Mouse (Mus musculus) hindbrain, embryonic 12.5 days (tissue): ENCODE data around the gene Gpr12. TPM values are rescaled to one million over a fixed set of nuclear protein-coding genes. Genes with fewer than 3 reads are reported as not detected.
"Not testable (repeated sequence)": the region's sequence is repeated elsewhere in the genome, so short reads cannot be mapped to it uniquely, and the experiment has no call there.

Source experiments
- ATAC-seq: fragments of 200-750 bp; cut with Nextera tagmentation; 2 replicates; pipeline ENCODE4 v1.8.0; 2017; ENCODE audit warnings: moderate TSS enrichment; ENCODE audit not compliant: low FRiP score
- H3K27ac ChIP-seq: fragments of 300-500 bp; sonication (generic); 2 replicates; pipeline ENCODE4 v1.5.1; 2016; ENCODE audit warnings: mild to moderate bottlenecking
- H3K27me3 ChIP-seq: fragments of 300-500 bp; sonication (generic); 2 replicates; pipeline ENCODE4 v1.6.1; 2016; ENCODE audit warnings: mild to moderate bottlenecking
- H3K36me3 ChIP-seq: fragments of 300-500 bp; sonication (generic); 2 replicates; pipeline ENCODE4 v1.6.1; 2016; ENCODE audit warnings: mild to moderate bottlenecking
- H3K4me1 ChIP-seq: fragments of 300-500 bp; sonication (generic); 2 replicates; pipeline ENCODE4 v1.6.1; 2016
- H3K4me2 ChIP-seq: fragments of 300-500 bp; sonication (generic); replicated peaks from 2 replicates; pipeline ENCODE4 v1.6.1; 2016; ENCODE audit warnings: mild to moderate bottlenecking
- H3K4me3 ChIP-seq: fragments of 300-500 bp; sonication (generic); 2 replicates; pipeline ENCODE4 v1.5.1; 2016; ENCODE audit warnings: mild to moderate bottlenecking
- H3K9ac ChIP-seq: fragments of 300-500 bp; sonication (generic); 2 replicates; pipeline ENCODE4 v1.6.1; 2016; ENCODE audit warnings: mild to moderate bottlenecking, moderate library complexity
- H3K9me3 ChIP-seq: fragments of 300-500 bp; sonication (generic); replicated peaks from 2 replicates; pipeline ENCODE4 v1.6.1; 2016; ENCODE audit warnings: mild to moderate bottlenecking
- WGBS: fragments of 180-500 bp; shearing (Covaris S2); methylation state at CpG from one replicate; pipeline ENCODE4 v1.1.7; 2016; 5-methylcytosine and 5-hydroxymethylcytosine counted together
- polyA plus RNA-seq: library from polyadenylated mRNA; unstranded; fragments of >200 nt; fragmentation: Nextera tagmentation; extraction: Ambion mirVana; gene quantifications from 2 replicates; pipeline ENCODE4 v1.2.1, GENCODE M21; 2016

Gpr12 gene
- polyA plus RNA-seq, 1 experiment from 2014 or later = 0.77 TPM

DNA sequence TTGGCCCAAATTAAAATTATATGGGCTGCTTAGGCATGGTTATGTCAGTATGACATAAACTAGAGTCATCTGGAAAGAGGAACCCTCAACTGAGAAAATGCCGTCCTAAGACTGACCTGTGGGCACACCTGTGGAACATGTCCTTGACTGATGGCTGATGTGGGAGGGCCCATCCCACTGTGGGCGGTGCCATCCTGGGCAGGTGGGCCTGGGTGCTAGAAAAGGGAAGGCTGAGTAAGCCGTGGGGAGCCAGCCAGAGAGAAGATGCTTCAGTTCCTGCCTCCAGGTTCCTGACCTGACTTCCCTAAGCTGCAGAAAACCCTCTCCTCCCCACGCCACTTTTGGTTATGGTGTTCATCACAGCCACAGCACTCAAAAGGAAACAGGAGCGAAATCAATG, 21.2 kb upstream of the Gpr12 start:
- Histone ChIP-seq H3K9me3 (no peaks in the 10 kb centered on the region), H3K27ac (no peak overlapping the region), H3K4me3 (no peak overlapping the region), H3K4me2 (no peak overlapping the region), H3K27me3 (no peaks in the 10 kb centered on the region), H3K36me3 (no peaks in the 10 kb centered on the region), H3K9ac (no peak overlapping the region), H3K4me1 (no peaks in the 10 kb centered on the region)
- ATAC-seq = no peak
- WGBS = 82% methylated on average over 5 of the region's 5 CpGs

DNA sequence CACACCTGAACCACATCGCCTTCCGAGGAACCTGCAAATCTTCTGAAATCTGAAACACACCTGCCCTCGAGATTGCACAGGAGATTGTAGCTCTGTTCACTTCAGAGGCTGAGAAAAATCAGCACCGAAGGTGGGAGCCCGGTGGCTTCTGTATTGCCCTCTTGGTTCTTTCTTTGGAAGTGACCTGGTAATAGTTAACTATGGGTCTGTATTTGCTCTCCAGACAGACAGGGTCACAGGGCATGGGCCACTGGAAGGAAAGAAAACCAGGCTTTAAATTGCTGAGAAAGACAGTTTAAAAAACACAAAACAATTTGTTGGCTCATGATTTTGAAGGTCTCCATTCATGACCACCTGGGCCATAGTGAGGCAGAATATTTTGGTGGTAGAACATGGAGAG, 14.9 kb upstream of the Gpr12 start:
- 85% methylated on average over 5 of the region's 5 CpGs for WGBS
- Histone ChIP-seq H3K27ac (no peak overlapping the region), H3K36me3 (no peaks in the 10 kb centered on the region), H3K9ac (no peak overlapping the region), H3K9me3 (no peaks in the 10 kb centered on the region), H3K27me3 (0 out of 2 replicates have a peak, but pooled peaks cover 9% of the 10 kb centered on the region), H3K4me1 (no peaks in the 10 kb centered on the region), H3K4me2 (no peak overlapping the region), H3K4me3 (no peak overlapping the region)
- ATAC-seq = no peak

- ATAC-seq, H3K4me1 ChIP-seq, H3K4me2 ChIP-seq, H3K9ac ChIP-seq, H3K9me3 ChIP-seq, H3K4me3 ChIP-seq, H3K27ac ChIP-seq, H3K36me3 ChIP-seq: not testable (repeated sequence)
- 90% methylated on average over 7 of the region's 7 CpGs for WGBS
- 0 out of 2 replicates have a peak, but pooled peaks cover 14% of the 10 kb centered on the region for H3K27me3 ChIP-seq
These were observed 14.2 kb upstream of the Gpr12 start for GRCm38 (mm10) chr5:146599216-146599615.

GRCm38 (mm10) chr5:146598215-146599119, 13.4 kb upstream of the Gpr12 start:
- Histone ChIP-seq H3K9ac (no peak overlapping the region), H3K27me3 (0 out of 2 replicates have a peak, but pooled peaks cover 19% of the 10 kb centered on the region), H3K4me3 (no peak overlapping the region), H3K4me2 (no peak overlapping the region), H3K9me3 (no peaks in the 10 kb centered on the region; the same call in 1 of the 2 replicates), H3K4me1 (no peaks in the 10 kb centered on the region), H3K36me3 (no peaks in the 10 kb centered on the region), H3K27ac (no peak overlapping the region)
- no peak for ATAC-seq
- WGBS = 88% methylated on average over 27 of the region's 27 CpGs

DNA sequence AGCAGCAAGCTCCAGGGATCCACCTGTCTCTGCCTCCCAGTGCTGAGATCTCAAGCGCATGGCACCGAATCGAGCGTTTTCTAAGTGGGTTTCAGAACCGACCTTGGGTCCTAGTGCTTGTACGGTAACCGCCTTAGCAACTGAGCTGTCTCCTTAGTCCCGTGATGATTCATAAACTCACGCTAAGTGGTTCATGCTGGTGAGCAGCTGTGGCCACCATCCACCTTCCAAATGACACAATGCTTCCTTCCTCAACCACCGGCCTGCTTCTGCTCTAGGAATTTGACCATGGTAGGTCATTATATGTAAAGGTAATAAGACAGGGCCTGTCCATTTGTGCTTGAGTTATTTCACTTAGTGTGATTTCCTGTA, 12.4 kb upstream of the Gpr12 start:
- H3K27me3 ChIP-seq = 0 out of 2 replicates have a peak, but pooled peaks cover 19% of the 10 kb centered on the region
- no peak overlapping the region for H3K4me2 ChIP-seq
- H3K36me3 ChIP-seq = no peaks in the 10 kb centered on the region
- no peak for ATAC-seq
- H3K9ac ChIP-seq = no peak overlapping the region
- no peaks in the 10 kb centered on the region; the same call in 1 of the 2 replicates for H3K9me3 ChIP-seq
- no peak overlapping the region for H3K27ac ChIP-seq
- H3K4me1 ChIP-seq = no peaks in the 10 kb centered on the region; the same call in 1 of the 2 replicates
- no peak overlapping the region for H3K4me3 ChIP-seq
- 90% methylated on average over 10 of the region's 10 CpGs for WGBS

GRCm38 (mm10) chr5:146596612-146597502, 11.8 kb upstream of the Gpr12 start:
- H3K9me3 ChIP-seq = no peaks in the 10 kb centered on the region; the same call in 1 of the 2 replicates
- peaks cover 4% of the 10 kb centered on the region; the same call in 1 of the 2 replicates for H3K4me1 ChIP-seq
- H3K36me3 ChIP-seq = no peaks in the 10 kb centered on the region
- no peak overlapping the region for H3K4me3 ChIP-seq
- H3K27ac ChIP-seq = no peak overlapping the region
- H3K27me3 ChIP-seq = peaks cover 25% of the 10 kb centered on the region; the same call in 1 of the 2 replicates
- 76% methylated on average over 18 of the region's 18 CpGs for WGBS
- no peak overlapping the region for H3K9ac ChIP-seq
- H3K4me2 ChIP-seq = no peak overlapping the region
- no peak for ATAC-seq

- H3K4me3 ChIP-seq = no peak overlapping the region
- H3K27me3 ChIP-seq = peaks cover 63% of the 10 kb centered on the region
- peak; percentile 87 for ATAC-seq
- no peaks in the 10 kb centered on the region for H3K36me3 ChIP-seq
- H3K4me2 ChIP-seq = no peak overlapping the region
- H3K27ac ChIP-seq = no peak overlapping the region
- H3K9me3 ChIP-seq = no peaks in the 10 kb centered on the region; the same call in 1 of the 2 replicates
- peaks cover 4% of the 10 kb centered on the region; the same call in 1 of the 2 replicates for H3K4me1 ChIP-seq
- no peak overlapping the region for H3K9ac ChIP-seq
- 23% methylated on average over 5 of the region's 5 CpGs for WGBS
These were observed 7.5 kb upstream of the Gpr12 start for GRCm38 (mm10) chr5:146592580-146592979.

DNA sequence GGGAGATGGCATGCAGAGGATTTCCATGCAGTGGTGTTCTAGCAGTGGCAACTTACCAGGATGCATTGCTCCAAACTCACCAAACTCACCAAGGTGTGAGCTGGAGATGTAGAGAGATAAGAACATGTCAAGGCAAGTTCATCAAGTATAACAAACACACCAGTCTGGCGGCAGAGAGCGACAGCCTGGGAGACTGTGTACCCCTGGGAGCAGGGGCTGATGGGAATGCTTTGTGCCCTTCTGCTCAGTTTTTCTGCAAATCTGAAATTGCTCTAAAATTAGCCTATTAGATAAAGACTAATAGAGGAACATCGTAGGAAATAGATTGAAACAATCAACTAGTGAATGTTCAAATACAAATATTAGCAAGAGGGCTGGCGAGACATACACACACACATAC, 6.6 kb upstream of the Gpr12 start:
- peaks cover 69% of the 10 kb centered on the region for H3K27me3 ChIP-seq
- no peak overlapping the region for H3K9ac ChIP-seq
- WGBS = 87% methylated on average over 4 of the region's 4 CpGs
- no peaks in the 10 kb centered on the region; the same call in 1 of the 2 replicates for H3K9me3 ChIP-seq
- H3K4me2 ChIP-seq = no peak overlapping the region
- peaks cover 4% of the 10 kb centered on the region; the same call in 1 of the 2 replicates for H3K4me1 ChIP-seq
- H3K27ac ChIP-seq = no peak overlapping the region
- no peaks in the 10 kb centered on the region for H3K36me3 ChIP-seq
- H3K4me3 ChIP-seq = no peak overlapping the region
- no peak for ATAC-seq

GRCm38 (mm10) chr5:146590987-146591386, 5.9 kb upstream of the Gpr12 start:
- Histone ChIP-seq H3K4me1 (peaks cover 4% of the 10 kb centered on the region; the same call in 1 of the 2 replicates), H3K9me3 (no peaks in the 10 kb centered on the region; the same call in 1 of the 2 replicates), H3K4me2 (no peak overlapping the region), H3K27ac (no peak overlapping the region), H3K36me3 (no peaks in the 10 kb centered on the region), H3K9ac (no peak overlapping the region), H3K27me3 (peaks cover 76% of the 10 kb centered on the region), H3K4me3 (no peak overlapping the region)
- ATAC-seq = no peak
- 75% methylated on average over 4 of the region's 4 CpGs for WGBS

- Histone ChIP-seq H3K27ac (no peak overlapping the region), H3K9me3 (no peaks in the 10 kb centered on the region), H3K4me2 (no peak overlapping the region), H3K9ac (no peak overlapping the region), H3K36me3 (no peaks in the 10 kb centered on the region), H3K4me3 (no peak overlapping the region), H3K4me1 (peaks cover 13% of the 10 kb centered on the region), H3K27me3 (peaks cover 89% of the 10 kb centered on the region)
- WGBS = 70% methylated on average over 8 of the region's 8 CpGs
- ATAC-seq = no peak
These were observed 1.5 kb upstream of the Gpr12 start for GRCm38 (mm10) chr5:146586357-146587070.

DNA sequence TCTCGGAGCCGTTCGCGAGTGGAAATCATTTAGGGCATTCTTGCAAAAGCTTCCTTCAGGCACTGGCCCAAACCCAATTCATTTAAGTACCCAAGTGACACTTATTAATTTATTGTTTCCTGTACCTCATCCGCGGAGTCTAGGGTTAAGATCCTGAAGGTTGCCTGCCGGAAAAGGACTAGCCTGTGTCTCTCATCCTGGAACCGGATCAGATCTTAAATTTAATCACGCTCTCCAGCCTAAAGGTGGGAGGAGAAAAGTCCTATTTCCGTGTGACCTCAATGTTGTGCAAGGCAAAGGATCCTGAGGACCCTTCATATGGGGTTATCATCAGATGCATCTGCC, 240 bp upstream of the Gpr12 start:
- peaks cover 13% of the 10 kb centered on the region for H3K4me1 ChIP-seq
- peak overlapping the region; percentile 94 for H3K4me2 ChIP-seq
- 12% methylated on average over 10 of the region's 10 CpGs for WGBS
- H3K36me3 ChIP-seq = no peaks in the 10 kb centered on the region
- H3K27ac ChIP-seq = no peak overlapping the region
- no peak for ATAC-seq
- H3K9me3 ChIP-seq = no peaks in the 10 kb centered on the region
- no peak overlapping the region for H3K9ac ChIP-seq
- H3K27me3 ChIP-seq = peaks cover 83% of the 10 kb centered on the region
- peak overlapping the region; percentile 55 for H3K4me3 ChIP-seq

- peak overlapping the region; percentile 55 for H3K4me3 ChIP-seq
- H3K9ac ChIP-seq = peak overlapping the region; percentile 57; the same call in 1 of the 2 replicates
- H3K4me1 ChIP-seq = peaks cover 13% of the 10 kb centered on the region
- 11% methylated on average over 10 of the region's 10 CpGs for WGBS
- no peaks in the 10 kb centered on the region for H3K9me3 ChIP-seq
- H3K27me3 ChIP-seq = peaks cover 71% of the 10 kb centered on the region
- no peaks in the 10 kb centered on the region for H3K36me3 ChIP-seq
- no peak overlapping the region for H3K27ac ChIP-seq
- no peak for ATAC-seq
- H3K4me2 ChIP-seq = peak overlapping the region; percentile 94
These were observed 922 bp downstream of the Gpr12 start for GRCm38 (mm10) chr5:146584156-146584477.
